Mouse (Mus musculus): Measurements from ENCODE around the gene Fgg. TPM values are rescaled to one million over a fixed set of nuclear protein-coding genes. Genes with fewer than 3 reads are reported as not detected.
A peak's percentile ranks its signal among the peaks of the same experiment; 100 is the strongest.

Fgg gene
- total RNA-seq, 1 experiment from 2014 or later = not detected

GRCm38 (mm10) chr3:83055281-83056038, 47.9 kb downstream of the Fgg start, which contains the start of gene Plrg1:
TSS of gene Plrg1 (plus strand) at chr3:83055522.
- peak; percentile 91 to 97 for ATAC-seq (replicated peaks in 1 of 2; ENCODE audit: insufficient read depth in 1 of 2, low FRiP score in 2 of 2, low TSS enrichment in 1 of 2, low read depth in 1 of 2, poor library complexity in 2 of 2, severe bottlenecking in 2 of 2)

GRCm38 (mm10) chr3:83057046-83057445, 49.5 kb downstream of the Fgg start:
- no peak for ATAC-seq (replicated peaks in 1 of 2; ENCODE audit: insufficient read depth in 1 of 2, low FRiP score in 2 of 2, low TSS enrichment in 1 of 2, low read depth in 1 of 2, poor library complexity in 2 of 2, severe bottlenecking in 2 of 2)

Other genes with a start within 250 kb of the Fgg start
- 0.63 TPM in 1 of 2 replicates, not detected in the other for gene Rbm46, start 131.2 kb upstream of the Fgg start, total RNA-seq (2017)
- not detected in 2 replicates for gene Lrat, start 103.8 kb upstream of the Fgg start, total RNA-seq (2017)
- not detected in 2 replicates for gene Fga, start 18.4 kb downstream of the Fgg start, total RNA-seq (2017)
- gene Fgb, start 42.1 kb downstream of the Fgg start, total RNA-seq (2017) = not detected in 2 replicates
- 76.7 and 87.0 TPM in 2 replicates for gene Plrg1, start 47.8 kb downstream of the Fgg start, total RNA-seq (2017)
- gene Dchs2, start 120.2 kb downstream of the Fgg start, total RNA-seq (2017) = not detected in 2 replicates

Measured in hematopoietic stem cell, adult 5-6 weeks (primary cell).